Mouse (Mus musculus) spleen, adult 2 months (tissue): ENCODE results near the gene Hist1h3f.

Source experiments
- CTCF ChIP-seq: fragments of 200-500 bp; IDR thresholded peaks from 2 replicates; pipeline ENCODE4 v1.5.1; 2011; ENCODE audit warnings: mild to moderate bottlenecking, inconsistent platforms; ENCODE audit not compliant: insufficient read depth, insufficient read length, insufficient replicate concordance; ENCODE audit errors: extremely low read depth
- POLR2A ChIP-seq: fragments of 200-500 bp; IDR thresholded peaks from 2 replicates; pipeline ENCODE4 v1.6.1; 2011; ENCODE audit warnings: low read depth, low read length, inconsistent platforms

DNA sequence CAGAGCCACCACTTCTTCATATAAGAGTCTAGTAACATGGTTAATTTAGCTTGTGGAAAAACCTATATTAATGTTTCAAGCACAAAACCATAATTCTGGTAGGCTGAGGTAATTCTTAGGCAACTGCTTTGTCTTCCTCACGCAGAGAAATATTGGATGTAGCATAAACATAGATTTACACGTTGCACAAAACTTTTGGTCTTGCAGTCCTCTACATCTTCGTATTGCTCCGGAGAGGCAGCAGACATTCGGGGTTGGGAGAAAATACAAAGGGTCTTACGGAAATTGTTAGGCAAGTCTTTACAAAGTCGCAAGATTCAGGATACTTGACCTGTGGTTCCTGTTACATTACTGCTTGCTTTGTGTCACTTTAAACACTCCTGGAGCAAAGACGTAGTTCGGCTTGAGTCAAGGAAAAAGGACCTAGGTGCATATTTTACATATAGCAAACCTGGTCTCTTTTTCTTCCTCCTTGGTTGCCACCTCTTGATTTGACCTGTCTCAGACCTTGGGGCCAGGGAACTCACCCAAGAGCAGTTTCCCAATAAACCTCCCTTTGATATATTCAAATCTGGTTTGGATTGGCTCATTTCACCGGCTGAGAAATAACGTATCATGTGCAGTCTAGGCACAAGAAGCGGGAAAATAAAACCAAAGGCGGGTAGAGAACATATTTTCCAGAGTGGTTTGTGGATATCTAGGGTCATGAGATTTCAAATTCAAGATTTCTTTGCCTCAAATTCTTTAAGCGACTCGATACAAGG is 9.3 kb upstream of the Hist1h3f start:
- TF ChIP-seq CTCF (no peak), POLR2A (no peak)
